Mouse (Mus musculus) testis, adult 2 months (tissue): ENCODE data around the gene Ube2l6.

ENCODE experiments used
- CTCF ChIP-seq: fragments of 200-500 bp; IDR thresholded peaks from 2 replicates; pipeline ENCODE4 v1.5.1; 2012; ENCODE audit warnings: low read depth, mild to moderate bottlenecking, inconsistent platforms, low read length, moderate library complexity; ENCODE audit not compliant: control insufficient read depth, insufficient read depth, insufficient replicate concordance
- POLR2A ChIP-seq: fragments of 200-500 bp; IDR thresholded peaks from 2 replicates; pipeline ENCODE4 v1.6.1; 2012; ENCODE audit warnings: low read depth, mild to moderate bottlenecking, inconsistent platforms, low read length, moderate library complexity; ENCODE audit not compliant: control insufficient read depth

DNA sequence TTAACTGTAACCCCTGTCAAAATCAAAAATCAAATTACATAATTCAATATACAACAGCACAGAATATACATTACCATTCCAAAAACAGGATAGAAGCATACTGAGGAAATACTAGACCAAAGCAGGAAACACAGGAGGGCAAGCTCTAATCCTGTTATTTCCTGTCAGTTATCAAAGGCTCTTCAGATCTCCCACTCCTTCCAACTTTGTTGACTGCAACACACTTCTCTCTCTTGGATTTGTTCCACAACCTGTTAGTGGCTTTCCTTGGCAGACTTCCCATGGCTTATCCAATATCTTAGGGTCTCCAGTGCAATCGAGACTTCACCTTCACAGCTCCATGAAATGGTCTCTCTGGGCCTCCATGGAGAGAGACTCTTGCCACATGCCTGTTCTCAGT, 46.6 kb downstream of the Ube2l6 start:
- TF ChIP-seq POLR2A, result no peak
- TF ChIP-seq CTCF, result no peak
